Mouse (Mus musculus) G1E (cell line): ENCODE results near the gene Mcm3. TPM values are rescaled to one million over a fixed set of nuclear protein-coding genes. Genes with fewer than 3 reads are reported as not detected.

Experiments used
- ATAC-seq: 2 replicates; pipeline ENCODE4 v1.8.0; 2016; ENCODE audit warnings: mild to moderate bottlenecking; ENCODE audit not compliant: insufficient number of reproducible peaks, poor library complexity, low FRiP score, severe bottlenecking; ENCODE audit errors: extremely low read depth
- DNase-seq: peaks from one replicate; pipeline ENCODE4 v3.0.0; 2012; ENCODE audit warnings: low spot score
- H3K27me3 ChIP-seq: 2 replicates; pipeline ENCODE4 v1.6.1; 2012; ENCODE audit warnings: mild to moderate bottlenecking, low read length, inconsistent platforms; ENCODE audit not compliant: insufficient read depth
- H3K36me3 ChIP-seq: replicated peaks from 2 replicates; pipeline ENCODE3; 2012; ENCODE audit warnings: mild to moderate bottlenecking, inconsistent platforms
- H3K4me1 ChIP-seq: 2 replicates; pipeline ENCODE4 v1.6.1; 2012; ENCODE audit warnings: low read depth, low read length, inconsistent platforms, mixed read lengths; ENCODE audit not compliant: insufficient read depth
- H3K4me3 ChIP-seq: 2 replicates; pipeline ENCODE4 v1.5.1; 2012; ENCODE audit warnings: low read depth, mild to moderate bottlenecking, inconsistent platforms, low read length, moderate library complexity, mixed read lengths
- H3K9me3 ChIP-seq: replicated peaks from 2 replicates; pipeline ENCODE4 v1.6.1; 2012; ENCODE audit warnings: inconsistent platforms
- CTCF ChIP-seq: IDR thresholded peaks from 2 replicates; pipeline ENCODE4 v1.5.1; 2012; ENCODE audit warnings: low read depth, low read length, inconsistent platforms, mixed read lengths
- GATA1 ChIP-seq: IDR thresholded peaks from 2 replicates; pipeline ENCODE4 v1.6.1; 2012; ENCODE audit warnings: borderline replicate concordance, low read length, inconsistent platforms, mixed read lengths
- GATA2 ChIP-seq: IDR thresholded peaks from 2 replicates; pipeline ENCODE4 v1.6.1; 2012; ENCODE audit warnings: low read depth, low read length, inconsistent platforms, borderline replicate concordance
- POLR2AphosphoS5 ChIP-seq: IDR thresholded peaks from 2 replicates; pipeline ENCODE4 v1.6.1; 2012; ENCODE audit warnings: low read depth, low read length, inconsistent platforms; ENCODE audit not compliant: insufficient replicate concordance
- TAL1 ChIP-seq: conservative IDR thresholded peaks from 2 replicates; pipeline ENCODE4 v1.6.1; 2012; ENCODE audit warnings: low read depth, low read length, inconsistent platforms, mixed read lengths
- polyA plus RNA-seq: library from polyadenylated mRNA; stranded (reverse); fragments of >175 nt; gene quantifications from 2 replicates; pipeline ENCODE4 v1.2.3, GENCODE M21; 2012
- total RNA-seq, 2 experiments: library from RNA; stranded (forward) in 1 of 2; stranded (reverse) in 1 of 2; fragments of 200-1000 nt in 1 of 2; fragments of >200 nt in 1 of 2; fragmentation: Nextera tagmentation in 1 of 2; gene quantifications; 2 replicates each; pipeline ENCODE4 v1.2.3; 2014 to 2017

Mcm3 gene
- total and polyA plus RNA-seq, 3 experiments: 133 to 582 (median 341) TPM

- DNase-seq (no peak), ATAC-seq (no peak)
- no peak overlapping the region for H3K4me3 ChIP-seq
- no peaks in the 10 kb centered on the region for H3K4me1 ChIP-seq
- H3K36me3 ChIP-seq: no peaks in the 10 kb centered on the region
- no peaks in the 10 kb centered on the region for H3K9me3 ChIP-seq
- peaks cover 3% of the 10 kb centered on the region; the same call in 1 of the 2 replicates for H3K27me3 ChIP-seq
- no peak for TF ChIP-seq CTCF
- no peak for TF ChIP-seq POLR2AphosphoS5
- no peak for TF ChIP-seq GATA1
- TF ChIP-seq GATA2: no peak
- TF ChIP-seq TAL1: no peak
Observed at GRCm38 (mm10) chr1:20761411-20761810, 58.7 kb downstream of the Mcm3 start.

DNA sequence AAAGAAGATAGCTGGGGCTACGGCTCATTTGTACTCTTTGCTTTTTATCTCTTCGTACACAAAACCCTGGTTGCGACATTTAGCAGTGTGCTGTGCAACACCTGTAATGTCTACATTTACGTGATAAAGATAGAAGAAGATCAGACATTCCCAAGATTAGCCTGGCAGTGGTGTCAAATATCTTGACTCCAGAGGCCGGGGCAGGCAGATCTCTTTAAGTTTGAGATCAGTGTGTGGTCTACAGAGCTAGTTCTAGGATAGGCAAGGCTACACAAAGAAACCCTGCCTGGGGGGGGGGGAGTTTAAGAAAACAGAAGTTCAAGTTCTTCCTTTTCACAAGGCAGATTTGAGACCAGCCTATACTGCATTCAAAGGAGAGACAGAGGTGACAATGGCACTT lies 59.8 kb downstream of the Mcm3 start:
- H3K36me3 ChIP-seq: no peaks in the 10 kb centered on the region
- no peaks in the 10 kb centered on the region for H3K4me1 ChIP-seq
- H3K4me3 ChIP-seq: no peak overlapping the region
- DNase-seq (no peak), ATAC-seq (no peak)
- peaks cover 9% of the 10 kb centered on the region; the same call in 1 of the 2 replicates for H3K27me3 ChIP-seq
- no peak for TF ChIP-seq GATA2
- no peak for TF ChIP-seq CTCF
- TF ChIP-seq TAL1: no peak
- no peak for TF ChIP-seq GATA1
- H3K9me3 ChIP-seq: no peaks in the 10 kb centered on the region

DNA sequence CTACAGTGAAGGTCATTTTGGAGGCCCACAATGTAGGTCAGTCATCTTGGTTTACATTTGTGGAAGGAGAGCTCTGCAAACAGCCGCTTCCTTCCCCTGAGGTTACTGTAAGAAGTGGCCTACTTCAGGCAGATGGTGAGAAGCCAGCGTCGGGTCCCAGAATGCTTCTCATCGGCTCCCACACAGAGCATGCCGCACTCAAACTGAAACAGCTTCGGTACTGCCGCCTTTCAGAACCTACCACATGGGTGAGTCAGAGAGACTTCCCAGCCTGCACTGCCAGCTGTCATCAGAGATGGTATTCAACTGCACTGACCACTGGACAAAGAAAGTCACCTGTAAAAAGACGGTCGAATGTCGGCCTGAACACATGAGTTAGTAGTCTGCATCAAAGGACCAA lies 60.3 kb downstream of the Mcm3 start:
- no peaks in the 10 kb centered on the region for H3K4me1 ChIP-seq
- peaks cover 9% of the 10 kb centered on the region; the same call in 1 of the 2 replicates for H3K27me3 ChIP-seq
- TF ChIP-seq POLR2AphosphoS5 (no peak), GATA1 (no peak), CTCF (no peak), TAL1 (no peak), GATA2 (no peak)
- no peak for ATAC-seq
- no peaks in the 10 kb centered on the region for H3K9me3 ChIP-seq
- no peak overlapping the region for H3K4me3 ChIP-seq
- no peaks in the 10 kb centered on the region for H3K36me3 ChIP-seq
- no peak for DNase-seq

- ATAC-seq: no peak
- no peak for DNase-seq
- TF ChIP-seq POLR2AphosphoS5 (no peak), CTCF (no peak), GATA2 (no peak), TAL1 (no peak), GATA1 (no peak)
Observed at GRCm38 (mm10) chr1:20757586-20757985, 62.5 kb downstream of the Mcm3 start.

DNA sequence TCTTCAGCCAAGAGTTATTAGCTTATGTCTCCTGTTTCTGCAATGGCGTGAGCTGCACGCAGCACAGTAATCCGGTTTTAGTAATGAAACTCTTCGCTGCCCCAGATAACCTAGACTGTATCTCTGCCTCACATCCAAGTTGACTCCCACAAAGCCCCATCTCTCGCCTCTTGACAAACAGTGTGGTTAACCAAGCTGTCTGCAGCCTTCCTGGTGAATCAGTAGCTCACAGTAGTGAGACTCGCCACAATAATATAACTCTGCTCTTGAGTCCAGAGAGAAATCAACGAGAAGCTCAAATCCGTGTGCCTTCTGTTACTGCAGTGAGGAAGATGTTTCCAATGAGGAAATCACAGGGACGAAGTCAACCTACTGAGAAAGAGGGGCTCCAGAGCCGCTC lies 65.7 kb downstream of the Mcm3 start:
- Histone ChIP-seq H3K9me3 (no peaks in the 10 kb centered on the region), H3K4me1 (no peaks in the 10 kb centered on the region), H3K4me3 (no peak overlapping the region), H3K27me3 (peaks cover 6% of the 10 kb centered on the region; the same call in 1 of the 2 replicates), H3K36me3 (no peaks in the 10 kb centered on the region)
- DNase-seq (no peak), ATAC-seq (no peak)
- TF ChIP-seq POLR2AphosphoS5 (no peak), GATA2 (no peak), CTCF (no peak), GATA1 (no peak), TAL1 (no peak)

More at GRCm38 (mm10) chr1:20757586-20757985, 62.5 kb downstream of the Mcm3 start:
- Histone ChIP-seq H3K4me1 (no peaks in the 10 kb centered on the region), H3K4me3 (no peak overlapping the region), H3K9me3 (no peaks in the 10 kb centered on the region), H3K36me3 (no peaks in the 10 kb centered on the region), H3K27me3 (peaks cover 9% of the 10 kb centered on the region; the same call in 1 of the 2 replicates)

Other genes with a start within 250 kb of the Mcm3 start
- not detected in 2 replicates for gene Pkhd1, start 202.2 kb downstream of the Mcm3 start, total RNA-seq (2014; fragmentation: Nextera tagmentation)
- 0.06 and 0.49 TPM in 2 replicates for gene Pkhd1, start 202.2 kb downstream of the Mcm3 start, total RNA-seq (2017)
- not detected in 2 replicates for gene Pkhd1, start 202.2 kb downstream of the Mcm3 start, polyA plus RNA-seq
- not detected in 2 replicates for gene Il17a, start 89.4 kb downstream of the Mcm3 start, total RNA-seq (2014; fragmentation: Nextera tagmentation)
- gene Il17a, start 89.4 kb downstream of the Mcm3 start, total RNA-seq (2017): not detected in 2 replicates
- gene Il17a, start 89.4 kb downstream of the Mcm3 start, polyA plus RNA-seq: not detected in 2 replicates
- gene Il17f, start 29.7 kb downstream of the Mcm3 start, total RNA-seq (2014; fragmentation: Nextera tagmentation): not detected in 2 replicates
- gene Il17f, start 29.7 kb downstream of the Mcm3 start, total RNA-seq (2017): 0.55 TPM in 1 of 2 replicates, not detected in the other
- not detected in 2 replicates for gene Il17f, start 29.7 kb downstream of the Mcm3 start, polyA plus RNA-seq
- not detected in 2 replicates for gene Paqr8, start 70.3 kb upstream of the Mcm3 start, total RNA-seq (2014; fragmentation: Nextera tagmentation)
- gene Paqr8, start 70.3 kb upstream of the Mcm3 start, total RNA-seq (2017): under 0.01 and 0.11 TPM in 2 replicates
- gene Paqr8, start 70.3 kb upstream of the Mcm3 start, polyA plus RNA-seq: 0.13 and 0.24 TPM in 2 replicates
- gene Efhc1, start 131.3 kb upstream of the Mcm3 start, total RNA-seq (2014; fragmentation: Nextera tagmentation): not detected in 2 replicates
- gene Efhc1, start 131.3 kb upstream of the Mcm3 start, total RNA-seq (2017): not detected in 2 replicates
- gene Efhc1, start 131.3 kb upstream of the Mcm3 start, polyA plus RNA-seq: not detected in 2 replicates